Mouse (Mus musculus) CD4-positive, CD25-positive, alpha-beta regulatory T cell, adult 2 months (primary cell): ENCODE results near the gene Eif6.
"Not testable (repeated sequence)": the region's sequence is repeated elsewhere in the genome, so short reads cannot be mapped to it uniquely, and the experiment has no call there.

Experiments used
- DNase-seq: peaks from one replicate; pipeline ENCODE4 v3.0.0-alpha.2; 2012; ENCODE audit warnings: low read depth, low spot score

Eif6 gene

DNA sequence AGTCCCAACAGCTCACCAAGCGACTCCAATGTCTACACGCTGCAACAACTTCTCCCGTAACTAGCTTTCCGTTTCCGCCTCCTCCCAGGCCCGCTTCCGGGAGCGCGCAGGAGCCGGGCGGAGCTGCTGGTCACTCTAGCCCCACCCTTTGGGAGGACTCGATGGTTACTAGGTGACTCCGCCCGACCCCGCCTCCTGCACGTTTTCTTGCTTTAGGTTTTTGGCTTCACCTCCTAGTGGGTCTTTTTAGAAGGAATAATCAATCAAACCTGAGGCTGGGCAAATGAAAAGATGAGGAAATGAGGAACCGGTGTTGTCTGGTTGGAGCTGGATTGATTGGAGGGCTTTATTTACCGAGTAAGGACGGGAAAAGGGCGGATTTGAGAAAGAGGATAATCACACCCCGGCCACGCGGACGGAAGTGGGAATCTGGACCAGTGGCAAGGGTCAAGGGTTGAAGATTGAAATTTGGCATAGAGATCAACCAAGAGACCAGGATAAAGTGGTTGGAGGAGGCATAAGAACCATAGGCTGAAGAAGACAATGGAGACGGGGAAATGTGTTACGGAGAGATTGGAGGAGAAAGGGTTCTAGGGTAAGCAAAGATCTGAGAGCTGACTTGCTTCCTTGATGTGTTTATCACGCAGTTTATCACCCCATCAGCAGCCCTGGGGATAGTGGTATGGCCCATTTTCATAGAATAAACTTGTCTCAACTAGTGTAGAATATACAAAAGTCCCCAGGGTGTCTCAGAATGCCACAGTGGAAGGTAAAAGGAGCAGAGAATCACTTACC is at the start of gene Eif6:
Eif6 (minus strand) TSS at position 296 of the 795 bp plus-strand sequence.
- peak; percentile 91 for DNase-seq

DNA sequence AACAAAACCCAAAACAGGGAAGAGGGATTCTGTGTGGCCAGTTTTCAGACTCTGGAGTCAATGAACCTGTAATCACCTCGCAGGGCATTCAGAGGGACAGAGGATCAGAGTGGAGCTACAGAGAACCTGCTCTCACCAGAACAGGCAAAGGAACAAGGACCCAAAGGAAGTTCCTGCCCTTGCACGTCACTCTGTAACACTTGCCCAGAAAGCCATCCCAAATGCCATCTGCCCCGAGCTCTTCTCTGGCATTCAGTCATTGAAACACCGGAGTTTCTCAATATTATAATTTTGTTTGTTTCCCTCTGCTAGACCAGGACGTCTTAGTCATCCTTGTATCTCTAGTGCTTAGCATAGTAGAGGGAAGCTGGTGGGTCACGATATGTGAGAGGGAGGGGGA is 46.9 kb upstream of the Eif6 start:
- DNase-seq: no peak

DNA sequence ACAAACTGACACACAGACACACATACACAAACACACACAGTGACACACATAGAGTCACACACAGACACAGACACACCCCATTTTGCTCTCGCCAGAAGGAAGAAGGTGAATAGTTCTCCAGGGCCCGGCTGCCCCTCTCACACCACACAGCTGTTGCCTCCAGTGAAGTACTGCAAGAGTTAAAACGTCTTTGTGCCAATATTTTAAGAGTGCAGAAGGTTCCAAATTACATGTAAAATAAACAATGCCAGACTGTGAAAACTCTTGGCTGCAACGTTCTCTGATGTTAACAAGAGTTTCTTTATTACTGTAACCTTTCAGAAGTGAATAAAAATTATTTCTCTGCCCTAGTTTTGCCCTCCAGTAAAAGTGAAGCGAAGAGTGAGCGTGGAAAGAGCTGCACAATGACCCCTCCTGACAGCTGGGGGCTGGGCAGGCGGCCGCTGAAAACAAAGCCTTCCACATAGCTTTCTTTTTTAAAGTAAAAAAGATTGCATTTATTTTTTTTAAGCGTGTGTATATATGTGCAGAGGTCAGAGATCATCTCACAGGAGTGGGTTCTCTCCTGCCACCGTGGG is 46.3 kb upstream of the Eif6 start:
- DNase-seq: no peak

DNA sequence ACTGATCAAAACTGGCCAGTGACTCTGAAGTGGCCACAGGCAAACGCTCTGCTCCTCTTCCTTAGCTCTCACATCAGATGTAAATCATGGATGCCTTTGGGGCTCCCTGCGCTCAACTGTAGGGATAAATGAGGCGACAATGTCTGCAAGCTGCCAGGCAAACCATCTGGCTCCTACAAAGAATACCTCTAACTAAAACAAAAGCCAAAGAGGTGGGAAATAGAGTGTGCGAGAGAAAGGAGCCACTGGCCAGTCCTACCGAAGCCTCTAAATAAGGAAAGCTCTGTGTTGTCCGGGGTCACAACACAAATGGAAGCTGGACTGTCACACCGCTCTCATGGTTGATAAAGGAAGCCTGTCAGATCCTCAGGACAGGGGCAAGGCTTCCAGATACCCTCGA is 45.8 kb upstream of the Eif6 start:
- DNase-seq: no peak

DNA sequence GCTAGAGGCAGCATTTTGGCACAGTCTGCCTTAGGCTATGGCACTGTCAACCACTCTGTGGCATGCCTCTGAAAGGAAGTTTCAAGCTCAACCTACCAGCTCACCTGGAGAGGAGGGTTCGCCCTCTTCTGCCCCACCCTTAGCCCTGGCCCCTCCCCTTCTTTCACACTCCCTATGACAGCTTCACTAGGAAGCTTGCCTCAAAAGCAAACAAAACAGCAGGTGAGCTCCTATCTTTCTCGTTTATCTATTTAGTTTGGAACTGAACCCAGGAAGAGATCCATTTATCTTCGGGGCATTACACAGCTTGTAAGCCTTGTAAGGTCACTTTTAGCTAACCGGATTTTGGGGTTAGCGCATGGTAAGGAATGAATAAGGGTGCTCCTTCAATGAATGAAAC is 43.0 kb upstream of the Eif6 start:
- no peak for DNase-seq

DNA sequence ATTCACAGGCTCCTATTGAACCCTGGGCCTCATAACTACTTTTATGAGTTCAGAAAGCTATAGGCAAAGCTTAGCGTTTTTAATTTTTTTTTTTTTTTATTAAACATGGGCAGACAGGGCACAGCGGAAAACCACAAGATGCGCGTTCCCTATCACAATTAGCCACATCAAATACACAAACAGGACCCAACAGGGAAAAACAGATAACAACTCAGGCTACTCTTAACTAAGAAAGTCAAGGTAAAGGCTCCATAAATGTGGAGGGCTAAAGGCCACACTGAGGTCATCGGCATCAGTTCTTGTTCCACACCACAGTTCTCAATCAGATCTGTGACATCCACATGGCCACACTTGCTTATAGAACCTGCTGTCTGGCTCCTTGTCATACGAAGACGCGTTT is 41.6 kb upstream of the Eif6 start:
- DNase-seq: no peak

DNA sequence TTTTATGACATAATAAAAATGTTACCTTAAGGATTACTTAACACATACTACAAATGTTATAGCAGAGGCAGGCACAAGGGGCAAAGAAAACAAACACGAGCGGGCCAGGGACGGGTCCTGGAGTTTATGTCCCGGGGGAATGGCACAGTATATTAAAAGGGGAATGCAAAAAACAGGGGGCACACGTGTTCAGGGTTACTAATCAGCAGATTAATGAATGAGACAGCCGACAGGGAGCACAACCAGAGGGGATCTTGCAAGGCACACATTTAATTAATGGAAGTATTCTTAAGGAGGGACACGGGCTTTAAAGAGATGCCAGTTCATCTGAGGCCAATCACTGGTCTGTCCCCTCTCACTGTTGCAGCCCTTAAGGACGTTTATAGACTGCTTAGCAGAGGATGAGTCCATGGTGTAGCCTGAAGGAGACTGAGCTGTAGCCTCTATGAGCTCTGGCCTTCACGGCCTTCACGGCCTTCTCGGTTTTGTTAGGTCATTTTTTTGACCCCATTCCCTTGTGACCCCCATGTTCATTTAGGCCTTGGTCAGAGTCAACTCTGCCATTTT is 36.7 kb upstream of the Eif6 start:
- DNase-seq: no peak

- DNase-seq: no peak
Measured at GRCm38 (mm10) chr2:155862573-155863300, 36.0 kb upstream of the Eif6 start.

DNA sequence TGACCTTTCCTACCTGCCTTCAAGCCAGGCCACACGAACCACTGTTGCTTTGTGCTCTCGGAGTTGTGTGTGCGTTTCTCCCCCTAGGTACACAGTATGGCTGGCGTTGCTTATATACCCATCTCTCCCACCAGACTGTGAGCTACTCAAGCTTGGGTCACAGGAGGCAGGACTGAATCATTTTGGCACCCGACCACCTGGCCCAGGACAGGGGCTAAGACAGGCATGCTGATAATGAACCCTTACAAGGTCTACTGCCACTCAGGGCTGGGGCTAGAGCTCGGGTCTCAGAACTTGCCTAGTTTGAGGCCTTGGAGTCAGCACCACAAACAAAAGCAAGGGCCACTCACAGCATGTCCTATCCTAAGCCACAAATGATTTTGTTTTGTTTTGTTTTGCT is 34.9 kb upstream of the Eif6 start:
- DNase-seq: no peak

GRCm38 (mm10) chr2:155860102-155860501 is 33.4 kb upstream of the Eif6 start:
- DNase-seq: no peak

- no peak for DNase-seq
Measured at GRCm38 (mm10) chr2:155852536-155852935, 25.8 kb upstream of the Eif6 start.

DNA sequence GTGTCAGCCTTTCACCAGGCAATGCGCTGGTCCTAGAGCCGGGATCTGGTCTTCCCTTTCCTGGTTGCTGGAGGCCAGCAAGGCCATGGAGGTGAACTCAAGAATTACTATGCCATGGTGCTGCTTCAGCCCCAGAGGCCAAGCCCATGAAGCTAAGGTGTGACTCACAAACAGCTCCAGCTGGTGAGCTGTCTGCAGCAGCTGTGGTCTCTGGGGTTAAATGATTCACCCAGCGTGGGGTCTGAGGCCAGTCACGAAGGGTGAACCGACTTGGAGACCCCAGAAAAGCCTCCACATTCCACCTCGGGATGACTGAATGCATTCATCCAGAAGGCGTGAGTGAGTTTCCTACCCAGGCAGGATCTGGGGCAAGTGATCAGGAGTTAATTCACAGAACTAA is 23.4 kb upstream of the Eif6 start:
- no peak for DNase-seq

- no peak for DNase-seq
Measured at GRCm38 (mm10) chr2:155849464-155849863, 22.7 kb upstream of the Eif6 start.

- peak; percentile 86 for DNase-seq
Measured at GRCm38 (mm10) chr2:155848291-155848690, 21.6 kb upstream of the Eif6 start.

- no peak for DNase-seq
Measured at GRCm38 (mm10) chr2:155846930-155847329, 20.2 kb upstream of the Eif6 start.

- no peak for DNase-seq
Measured at GRCm38 (mm10) chr2:155838961-155839360, 12.2 kb upstream of the Eif6 start.

GRCm38 (mm10) chr2:155837961-155838360 is 11.2 kb upstream of the Eif6 start:
- DNase-seq: no peak

DNA sequence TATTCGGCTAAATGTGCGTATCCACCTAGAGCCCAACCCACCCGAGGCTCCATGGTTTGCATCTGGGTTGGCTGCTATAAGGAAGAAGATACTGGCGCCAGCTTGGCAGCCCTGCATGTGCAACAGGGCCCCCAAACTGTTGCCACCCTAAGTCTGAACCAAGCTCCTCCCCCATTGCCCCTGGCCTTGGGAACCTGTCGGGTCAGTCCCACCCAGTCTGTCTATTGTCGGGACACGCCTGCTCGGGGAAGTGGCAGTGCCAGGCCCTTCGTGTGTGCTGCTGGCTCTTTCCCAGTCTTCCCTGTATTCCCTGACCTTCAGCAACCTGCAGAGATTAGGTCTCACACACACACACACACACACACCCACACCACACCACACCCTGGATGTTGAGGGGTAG is 8.0 kb upstream of the Eif6 start, which contains the start of gene Fam83c:
Fam83c (minus strand) TSS at position 123 of the 400 bp plus-strand sequence.
- DNase-seq: no peak

GRCm38 (mm10) chr2:155832087-155832486 is 5.4 kb upstream of the Eif6 start:
- not testable (repeated sequence) for DNase-seq

DNA sequence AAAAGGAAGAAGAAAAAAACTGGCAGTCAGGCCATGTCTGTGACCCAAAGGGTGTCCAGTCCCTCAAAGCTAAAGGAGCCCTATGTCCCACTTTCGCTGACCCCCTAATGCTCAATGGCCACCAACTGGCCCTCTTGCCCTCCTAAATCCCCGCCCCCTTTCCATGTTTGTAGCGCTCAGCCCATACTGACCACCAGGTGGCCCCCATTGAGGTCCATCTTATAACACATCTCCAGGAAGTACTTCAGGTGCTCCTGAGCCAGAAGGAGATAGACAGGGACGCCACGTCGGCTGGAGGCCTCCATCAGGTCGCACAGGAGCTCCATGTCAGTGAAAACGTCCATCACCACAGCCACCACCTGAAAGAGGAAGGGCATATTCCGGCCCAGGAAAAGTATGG is 4.6 kb upstream of the Eif6 start:
- DNase-seq: no peak

GRCm38 (mm10) chr2:155830841-155831240 is 4.1 kb upstream of the Eif6 start:
- no peak for DNase-seq

- peak; percentile 57 for DNase-seq
Measured at GRCm38 (mm10) chr2:155825904-155826629, 658 bp downstream of the Eif6 start.
